Mouse (Mus musculus) kidney, postnatal 10 days (tissue): ENCODE measurements at regions not wholly inside any gene's neighbourhood (a gene's known extent, or its start where the extent isn't known, plus 50 kb on each side); places are given as distances from the start of the nearest gene placed in this dataset.

Experiments used
- DNase-seq: peaks from one replicate; pipeline ENCODE4 v3.0.0; 2021; ENCODE audit warnings: mixed read lengths

DNA sequence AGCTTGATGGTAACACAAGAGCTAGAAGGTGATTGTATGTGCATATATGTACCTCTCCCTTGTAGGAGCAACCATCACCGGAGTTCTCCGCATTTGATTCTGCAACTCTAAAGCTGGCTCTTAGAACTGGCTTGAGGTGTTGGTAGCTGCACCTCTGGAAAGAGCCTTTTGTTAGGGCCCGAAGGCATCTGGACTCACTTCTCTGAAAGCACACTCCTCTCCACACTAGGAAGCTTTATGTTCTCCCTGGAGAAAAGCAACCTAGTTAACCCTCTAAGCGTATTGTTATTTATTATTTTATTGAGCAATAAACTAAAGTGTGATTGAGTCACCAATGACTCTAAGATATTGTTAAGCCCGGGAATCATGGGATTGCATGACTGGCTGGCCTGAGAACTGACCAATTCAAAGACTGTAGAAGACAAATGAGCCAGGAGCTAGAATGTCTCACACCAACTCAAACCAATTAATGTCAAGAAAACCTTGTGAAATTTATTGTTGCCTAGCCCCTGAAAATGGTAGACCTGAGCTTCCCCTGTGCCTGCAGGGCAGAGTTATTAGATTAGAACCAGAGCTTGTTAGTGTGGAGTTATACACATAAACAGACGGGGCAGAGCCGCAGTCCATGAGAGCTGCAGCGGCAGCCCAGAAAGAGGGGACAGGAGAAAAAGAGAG, 340.6 kb downstream of the Setd4 start:
- DNase-seq: no peak

DNA sequence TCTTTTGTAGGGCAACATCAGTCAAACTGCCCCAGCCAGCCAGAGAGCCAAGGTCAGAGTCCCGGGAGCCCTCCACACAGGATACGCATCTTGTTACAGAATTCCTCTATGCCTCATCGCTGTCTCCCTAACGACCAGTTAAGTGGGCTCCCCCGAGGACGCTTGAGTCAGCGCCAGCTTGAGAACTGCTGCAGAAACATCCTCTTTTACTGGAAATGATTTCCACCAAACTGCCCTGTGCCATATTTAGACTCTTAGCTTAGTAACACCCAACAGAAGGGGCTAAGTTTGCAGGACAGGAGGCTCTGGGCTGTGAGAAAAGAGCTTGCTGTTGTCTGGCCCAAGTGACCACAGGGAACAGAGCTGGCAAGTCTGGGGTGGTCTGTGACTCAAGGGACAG, 357.0 kb downstream of the Setd4 start:
- peak; percentile 8 for DNase-seq

- DNase-seq: no peak
These were observed 358.1 kb downstream of the Setd4 start for GRCm38 (mm10) chr16:93245738-93246137.

GRCm38 (mm10) chr16:93238898-93239297, 365.0 kb downstream of the Setd4 start:
- no peak for DNase-seq

DNA sequence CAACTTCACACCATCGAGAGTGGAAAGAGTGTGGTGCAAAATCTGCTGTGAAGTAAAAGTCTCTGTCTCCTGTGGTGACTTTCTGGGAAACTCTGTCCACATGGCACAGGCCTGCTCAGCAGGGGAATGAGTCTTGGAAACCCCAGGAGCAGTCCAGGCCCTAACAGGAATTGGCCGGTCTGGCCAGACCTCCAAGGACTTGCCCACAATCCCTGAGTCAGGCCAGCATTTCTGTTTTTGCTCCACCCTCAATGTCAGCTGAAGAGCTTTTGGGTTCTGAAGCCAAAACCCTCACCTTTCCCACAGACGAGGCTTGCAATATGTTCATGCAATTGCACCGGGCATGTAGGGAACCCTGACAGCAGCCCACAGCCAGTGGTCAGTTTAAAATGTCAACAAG, 365.5 kb downstream of the Setd4 start:
- no peak for DNase-seq

DNA sequence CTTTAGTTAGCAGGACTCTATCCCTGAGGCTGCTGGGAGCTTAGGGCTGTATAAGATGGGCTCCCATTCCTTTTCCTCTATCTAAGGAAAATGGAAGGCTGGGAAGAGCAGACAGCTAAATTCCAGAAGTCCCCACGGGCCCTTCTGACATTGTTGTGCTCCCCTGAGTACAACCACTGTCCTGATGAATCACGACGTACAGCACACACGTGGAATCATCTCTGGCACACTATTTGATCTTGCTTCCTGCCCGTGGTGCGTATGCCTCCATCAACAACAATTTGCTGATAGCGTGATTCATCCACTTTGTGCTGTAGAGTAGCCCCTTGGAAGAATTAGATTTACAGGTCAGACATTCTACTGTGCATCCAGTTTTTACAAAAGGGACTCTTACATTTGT, 378.2 kb downstream of the Setd4 start:
- DNase-seq: no peak

GRCm38 (mm10) chr16:93225196-93225595, 378.7 kb downstream of the Setd4 start:
- no peak for DNase-seq

- DNase-seq: no peak
These were observed 384.1 kb downstream of the Setd4 start for GRCm38 (mm10) chr16:93219731-93220130.

- DNase-seq: peak; percentile 9
These were observed 385.5 kb downstream of the Setd4 start for GRCm38 (mm10) chr16:93218402-93218801.

- DNase-seq: no peak
These were observed 386.1 kb downstream of the Setd4 start for GRCm38 (mm10) chr16:93217600-93218226.

- no peak for DNase-seq
These were observed 388.2 kb downstream of the Setd4 start for GRCm38 (mm10) chr16:93215630-93216029.

DNA sequence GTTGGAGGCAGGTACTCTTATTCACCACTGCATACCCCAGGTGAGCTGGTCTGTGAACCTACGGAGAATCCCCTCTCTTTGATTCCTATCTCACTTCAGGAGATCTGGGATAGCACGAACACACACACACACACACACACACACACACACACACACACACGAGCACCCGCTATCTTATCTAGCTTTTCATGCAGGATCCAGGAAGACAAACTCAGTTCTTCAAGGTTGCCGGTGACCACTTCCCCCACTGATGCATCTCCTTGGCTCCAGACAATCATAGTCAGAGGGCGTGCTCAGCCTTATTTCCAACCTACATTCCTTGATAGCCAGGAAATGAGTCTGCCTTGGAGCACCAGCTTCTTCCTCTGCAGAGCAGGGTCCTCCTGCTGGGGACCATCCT, 387.7 kb upstream of the Runx1 start:
- DNase-seq: no peak

- no peak for DNase-seq
These were observed 381.7 kb upstream of the Runx1 start for GRCm38 (mm10) chr16:93207675-93208074.

DNA sequence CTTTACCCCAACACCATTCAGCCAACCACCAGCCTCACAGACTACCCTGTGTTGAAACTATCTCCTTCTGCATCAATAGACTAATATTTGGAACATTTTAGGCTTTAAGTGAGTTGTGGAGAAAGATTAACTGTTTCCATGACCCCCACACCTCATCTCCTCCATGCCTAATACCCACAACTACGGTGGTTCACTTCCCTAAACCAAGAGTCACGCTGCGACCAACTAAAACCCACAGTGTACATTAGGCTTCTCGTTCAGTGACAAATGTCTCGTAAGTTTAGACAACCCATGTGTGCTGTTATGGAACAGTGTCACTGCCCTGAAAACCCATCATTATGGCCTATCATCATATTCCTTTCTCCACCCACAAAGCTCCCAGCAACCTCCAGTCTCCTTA, 381.3 kb upstream of the Runx1 start:
- DNase-seq: no peak

DNA sequence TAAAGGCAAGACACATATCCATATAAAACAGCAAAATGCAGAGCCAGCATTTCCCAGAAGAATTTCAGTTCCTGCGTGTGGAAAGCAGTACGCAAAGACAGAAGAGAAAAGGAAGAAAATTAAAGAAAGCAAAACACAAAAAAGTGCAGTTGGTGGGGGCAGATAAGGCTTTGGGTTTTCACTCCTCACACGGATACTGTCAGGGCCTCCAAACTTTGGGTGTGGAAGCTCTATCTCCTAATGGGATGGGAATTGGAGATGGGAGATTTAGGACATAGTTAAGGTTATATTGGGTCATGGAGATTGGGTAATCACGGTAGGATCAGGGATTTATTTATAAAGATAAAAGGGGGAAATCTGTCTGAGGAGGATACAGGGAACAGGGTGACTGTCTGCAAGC, 380.4 kb upstream of the Runx1 start:
- no peak for DNase-seq

DNA sequence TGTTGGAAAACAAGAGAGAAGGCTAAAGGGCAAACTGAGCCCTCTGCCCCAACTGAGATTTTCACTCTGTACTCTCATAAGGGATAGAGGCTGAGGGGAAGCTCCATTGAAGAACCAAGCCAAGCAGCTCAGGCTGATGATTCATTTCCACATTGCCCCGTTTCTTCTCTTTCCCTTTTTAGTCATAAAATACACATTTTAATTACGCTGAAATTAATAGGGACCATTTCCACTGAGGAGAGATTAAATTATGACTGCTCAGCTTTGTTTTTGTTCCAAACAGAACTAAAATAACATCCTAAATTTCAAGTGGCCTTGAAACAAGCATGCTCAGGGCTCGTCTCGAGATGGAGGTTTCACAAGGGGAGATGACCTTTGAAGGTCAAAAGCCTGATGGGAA, 378.7 kb upstream of the Runx1 start:
- no peak for DNase-seq

- DNase-seq: no peak
These were observed 376.6 kb upstream of the Runx1 start for GRCm38 (mm10) chr16:93202591-93202990.

- no peak for DNase-seq
These were observed 371.4 kb upstream of the Runx1 start for GRCm38 (mm10) chr16:93197300-93197699.

DNA sequence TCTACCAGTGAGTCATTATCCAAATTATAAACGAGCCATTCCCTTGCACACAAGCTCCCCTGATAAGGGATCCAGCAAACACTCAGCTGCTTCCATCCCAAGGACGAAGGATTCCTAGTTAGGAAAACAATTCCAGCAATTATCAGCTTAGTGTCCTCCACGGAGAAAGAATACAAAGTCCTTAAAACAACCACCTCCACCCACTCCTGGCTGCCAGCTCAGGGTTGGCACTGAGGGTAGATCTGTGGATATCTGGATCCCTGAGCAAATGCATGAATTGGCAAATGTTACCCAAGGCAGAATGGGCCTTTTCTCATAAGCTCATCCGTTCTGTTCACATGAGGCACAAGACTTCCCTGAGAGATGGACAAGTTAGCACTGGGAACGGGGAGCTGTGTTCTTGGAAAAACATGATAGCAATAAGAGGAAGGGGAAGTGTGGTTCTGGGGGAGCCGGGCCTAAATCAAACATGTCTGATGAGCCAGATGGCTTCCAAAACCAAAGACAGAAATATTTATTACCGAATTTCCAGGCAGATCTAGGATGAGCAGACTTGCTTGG, 368.1 kb upstream of the Runx1 start:
- DNase-seq: no peak

DNA sequence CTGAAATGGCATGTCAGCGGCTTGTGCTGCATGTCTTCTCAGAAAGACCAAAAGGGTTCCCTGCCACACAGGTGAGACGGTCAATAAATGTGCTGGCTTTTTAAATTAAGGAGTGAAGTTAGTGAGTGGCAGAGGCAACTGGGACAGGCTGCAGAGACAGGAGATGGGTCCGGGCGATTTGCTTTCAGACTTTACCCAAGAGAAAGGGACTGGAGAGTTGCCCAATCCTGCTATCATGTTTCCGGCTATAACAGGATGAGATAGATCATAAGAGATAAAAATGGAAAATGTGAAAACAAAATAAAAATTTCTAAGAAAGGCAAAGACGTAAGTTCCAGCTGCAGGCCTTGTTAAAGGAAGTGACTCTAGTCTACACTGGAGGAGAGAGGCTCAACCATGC, 367.3 kb upstream of the Runx1 start:
- peak; percentile 18 for DNase-seq

DNA sequence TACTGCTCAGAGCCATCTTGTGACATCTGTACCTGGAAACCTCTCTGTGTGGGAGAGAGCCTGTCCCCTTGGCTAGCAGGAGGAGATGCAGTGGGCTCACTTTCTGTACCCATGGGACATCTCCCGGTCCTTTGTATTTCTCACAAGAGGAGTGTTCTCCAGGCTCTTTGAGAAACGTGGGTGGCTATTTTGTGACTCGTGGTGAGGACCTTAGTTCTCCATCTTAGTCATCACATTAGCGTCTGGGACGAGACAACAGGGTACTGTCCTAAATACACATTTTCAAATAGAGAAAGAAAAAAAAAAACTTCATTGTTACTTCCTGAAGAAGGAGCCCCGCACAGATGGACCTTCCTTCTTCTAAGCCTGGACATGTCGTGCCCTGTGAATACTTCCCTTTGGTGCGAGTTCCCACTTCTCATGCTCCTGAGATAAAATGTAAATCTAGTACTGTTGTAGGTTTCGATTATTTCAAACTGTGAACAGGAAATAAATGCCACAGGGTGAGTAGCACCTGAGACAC, 366.8 kb upstream of the Runx1 start:
- no peak for DNase-seq

DNA sequence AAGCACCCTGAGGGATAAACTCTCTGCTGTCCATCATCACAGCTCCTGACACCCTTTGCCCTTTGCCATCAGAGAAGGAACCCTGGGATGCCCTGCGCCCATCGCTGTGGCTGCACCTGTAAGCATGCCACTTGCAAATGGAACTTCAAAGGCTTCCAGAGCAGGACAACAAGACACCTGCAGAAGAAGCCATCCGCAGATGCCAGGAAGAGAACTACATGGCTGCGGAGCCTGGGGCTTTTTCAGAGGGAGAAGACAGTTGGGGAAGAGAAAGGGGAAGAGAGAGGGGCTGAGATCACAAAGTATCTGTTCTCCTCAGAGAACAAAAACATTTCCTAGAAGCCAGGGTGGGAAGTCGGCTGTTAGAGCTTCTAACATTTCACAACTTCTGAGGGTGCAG, 365.2 kb upstream of the Runx1 start:
- no peak for DNase-seq

DNA sequence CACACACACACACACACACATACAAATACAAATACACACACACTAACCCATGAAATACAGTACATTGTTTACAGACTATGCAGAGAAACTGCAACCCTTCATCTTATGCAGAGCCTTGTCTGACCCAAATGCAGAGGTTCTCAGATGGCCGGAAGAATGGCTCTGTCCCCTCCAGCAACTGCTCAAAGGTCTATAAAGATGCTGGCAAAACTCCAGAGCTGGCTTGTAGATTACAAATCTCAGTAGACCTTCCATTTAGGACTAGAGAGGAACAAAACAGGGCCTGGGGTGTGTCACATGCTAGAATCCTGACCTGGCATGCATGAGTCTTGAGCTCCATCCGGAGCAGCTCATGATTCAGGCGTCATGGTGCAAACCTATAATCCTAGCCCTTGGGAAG, 364.4 kb upstream of the Runx1 start:
- DNase-seq: peak; percentile 21

DNA sequence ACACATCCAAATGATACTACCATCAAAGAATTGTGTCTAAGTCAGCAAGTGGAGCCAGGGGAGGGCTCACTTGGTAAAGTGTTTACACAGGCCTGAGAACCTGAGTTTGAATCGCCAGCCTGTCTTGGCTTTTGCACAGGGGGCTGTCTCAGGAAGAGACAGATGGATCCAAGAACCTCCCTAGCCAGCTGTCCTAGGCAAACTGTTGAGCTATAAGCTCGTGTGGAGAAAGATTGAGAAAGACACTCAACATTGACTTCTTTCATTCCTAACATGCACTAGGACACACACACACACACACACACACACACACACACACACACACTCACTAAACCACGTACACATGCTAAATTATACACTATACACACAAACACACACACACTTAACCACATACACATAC, 363.9 kb upstream of the Runx1 start:
- no peak for DNase-seq
